ENCODE assay signal across 16 mouse cellular contexts in the genomic region with DNA sequence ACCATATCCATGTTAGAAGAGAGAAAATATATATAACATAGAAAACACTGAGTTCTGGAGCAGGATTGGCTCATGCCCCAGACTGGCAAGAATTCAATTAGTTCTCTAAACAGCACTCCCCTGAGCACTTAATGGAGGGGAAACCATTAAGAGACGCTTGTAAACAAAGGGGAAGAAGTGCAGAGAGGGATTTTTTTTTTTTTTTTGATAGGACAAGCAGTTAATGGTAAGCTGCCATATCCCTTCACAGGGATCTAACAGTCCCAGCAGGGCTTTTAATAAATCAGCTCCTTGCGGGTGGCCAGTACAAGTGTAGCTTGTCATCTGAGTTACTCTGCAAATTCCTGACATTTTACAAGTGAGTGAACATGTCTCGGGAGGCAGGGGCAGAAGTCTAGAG.
A peak's percentile ranks its signal among the peaks of the same experiment; 100 is the strongest.
DNase-seq lines count a peak whose midpoint lies in the region; ATAC-seq and TF ChIP-seq lines count a peak whose summit lies in the region.
"Had no signal": no experiment of that assay in that cellular context is flagged by ENCODE, and none has a peak within 500 bp of the region (broad histone marks: within the 10 kb centered on the region; RNA-seq: fewer than 3 reads in every experiment).

No protein-coding gene starts in this region.

- H3K9ac ChIP-seq in hindbrain, embryonic 16.5 days (ENCODE audit: low read depth, low read length) = no peak overlapping the region
- H3K9ac ChIP-seq in hindbrain, embryonic 12.5 days = no peak overlapping the region
- H3K9ac ChIP-seq in hindbrain, postnatal 0 days (replicated peaks; ENCODE audit: low read length) = no peak overlapping the region
- no peak overlapping the region for H3K9ac ChIP-seq in kidney, embryonic 16.5 days (replicated peaks; ENCODE audit: low read length)
- H3K9ac ChIP-seq in neural tube, embryonic 13.5 days = no peak overlapping the region
- H3K9ac ChIP-seq: liver, embryonic 15.5 days had no signal

- TF ChIP-seq CTCF in hindbrain, postnatal 0 days (IDR thresholded peaks at IDR 0.05; ENCODE audit: low read depth) = no peak

- H3K27me3 ChIP-seq in hindbrain, embryonic 16.5 days (replicated peaks; ENCODE audit: control insufficient read depth, insufficient read depth, low read length) = no peaks in the 10 kb centered on the region
- H3K27me3 ChIP-seq in hindbrain, embryonic 12.5 days = no peaks in the 10 kb centered on the region
- H3K27me3 ChIP-seq in hindbrain, postnatal 0 days (ENCODE audit: insufficient read depth, low read length) = no peaks in the 10 kb centered on the region
- peaks cover 3% of the 10 kb centered on the region; the same call in 1 of the 2 replicates for H3K27me3 ChIP-seq in kidney, embryonic 16.5 days (ENCODE audit: insufficient read depth, low read length)
- H3K27me3 ChIP-seq in neural tube, embryonic 13.5 days = no peaks in the 10 kb centered on the region
- H3K27me3 ChIP-seq: liver, embryonic 15.5 days; megakaryocyte, embryonic 14.5 days had no signal

- no peak overlapping the region for H3K4me2 ChIP-seq in hindbrain, embryonic 16.5 days (ENCODE audit: low read length)
- H3K4me2 ChIP-seq in hindbrain, embryonic 12.5 days (replicated peaks) = no peak overlapping the region
- no peak overlapping the region for H3K4me2 ChIP-seq in hindbrain, postnatal 0 days (ENCODE audit: low read depth, low read length)
- H3K4me2 ChIP-seq in kidney, embryonic 16.5 days (replicated peaks; ENCODE audit: low read depth, low read length) = no peak overlapping the region
- no peak overlapping the region for H3K4me2 ChIP-seq in neural tube, embryonic 13.5 days
- H3K4me2 ChIP-seq: liver, embryonic 15.5 days had no signal

- intact Hi-C loops in heart, postnatal 10 days (cut with DNase I) = no loop called here

- no peaks in the 10 kb centered on the region for H3K9me3 ChIP-seq in hindbrain, embryonic 16.5 days (ENCODE audit: control insufficient read depth, low read length)
- H3K9me3 ChIP-seq in hindbrain, embryonic 12.5 days (replicated peaks) = no peaks in the 10 kb centered on the region
- no peaks in the 10 kb centered on the region for H3K9me3 ChIP-seq in hindbrain, postnatal 0 days (ENCODE audit: low read length)
- H3K9me3 ChIP-seq in kidney, embryonic 16.5 days (ENCODE audit: low read length) = no peaks in the 10 kb centered on the region
- H3K9me3 ChIP-seq in neural tube, embryonic 13.5 days = no peaks in the 10 kb centered on the region
- H3K9me3 ChIP-seq: liver, embryonic 15.5 days; megakaryocyte, embryonic 14.5 days had no signal

- no peak overlapping the region for H3K4me3 ChIP-seq in hindbrain, embryonic 16.5 days (ENCODE audit: low read length)
- H3K4me3 ChIP-seq in hindbrain, embryonic 12.5 days = no peak overlapping the region
- H3K4me3 ChIP-seq in hindbrain, postnatal 0 days (ENCODE audit: low read length) = no peak overlapping the region
- no peak overlapping the region for H3K4me3 ChIP-seq in kidney, embryonic 16.5 days (ENCODE audit: low read length)
- H3K4me3 ChIP-seq in neural tube, embryonic 13.5 days = no peak overlapping the region
- H3K4me3 ChIP-seq: liver, embryonic 15.5 days; megakaryocyte, embryonic 14.5 days; myocyte had no signal

- no peaks in the 10 kb centered on the region for H3K4me1 ChIP-seq in hindbrain, embryonic 16.5 days (ENCODE audit: control insufficient read depth, insufficient read depth, low read depth, low read length)
- no peaks in the 10 kb centered on the region for H3K4me1 ChIP-seq in hindbrain, embryonic 12.5 days
- H3K4me1 ChIP-seq in hindbrain, postnatal 0 days (ENCODE audit: insufficient read depth, low read length) = no peaks in the 10 kb centered on the region
- peaks cover 6% of the 10 kb centered on the region for H3K4me1 ChIP-seq in kidney, embryonic 16.5 days (ENCODE audit: insufficient read depth, low read length)
- peaks cover 10% of the 10 kb centered on the region; the same call in 1 of the 2 replicates for H3K4me1 ChIP-seq in neural tube, embryonic 13.5 days (replicated peaks)
- H3K4me1 ChIP-seq: liver, embryonic 15.5 days; megakaryocyte, embryonic 14.5 days had no signal

- H3K27ac ChIP-seq in hindbrain, embryonic 16.5 days (ENCODE audit: low read depth, low read length) = no peak overlapping the region
- H3K27ac ChIP-seq in hindbrain, embryonic 12.5 days = no peak overlapping the region
- no peak overlapping the region for H3K27ac ChIP-seq in hindbrain, postnatal 0 days
- no peak overlapping the region for H3K27ac ChIP-seq in kidney, embryonic 16.5 days (ENCODE audit: low read length)
- no peak overlapping the region for H3K27ac ChIP-seq in neural tube, embryonic 13.5 days (replicated peaks)
- H3K27ac ChIP-seq: liver, embryonic 15.5 days; stomach, postnatal 0 days had no signal

- ATAC-seq in hindbrain, embryonic 16.5 days = 0 out of 2 replicates have a peak, but pooled peaks have one; percentile 30
- no peak for ATAC-seq in hindbrain, embryonic 12.5 days (ENCODE audit: low FRiP score)
- ATAC-seq in hindbrain, postnatal 0 days = no peak
- peak; percentile 82 for ATAC-seq in kidney, embryonic 16.5 days (ENCODE audit: low FRiP score, low TSS enrichment)
- ATAC-seq in neural tube, embryonic 13.5 days (ENCODE audit: low read depth) = peak; percentile 78; the same call in 1 of the 2 replicates
- ATAC-seq: CD4-positive, CD25-positive, alpha-beta regulatory T cell, adult 4 months had no signal

- peak; percentile 12 for DNase-seq in hindbrain, postnatal 0 days (ENCODE audit: low spot score)
- no peak for DNase-seq in cerebellum, adult 11 months
- DNase-seq in heart, postnatal 10 days = no peak
- DNase-seq in right cerebral cortex, adult 18-20 months = no peak
- DNase-seq: cerebellum, postnatal 10 days; gastrocnemius, postnatal 36 days; heart, postnatal 14 days had no signal

- 29% methylated on average over 3 of the region's 3 CpGs for WGBS in hindbrain, embryonic 16.5 days
- 34% methylated on average over 3 of the region's 3 CpGs for WGBS in hindbrain, embryonic 12.5 days
- WGBS in hindbrain, postnatal 0 days = 23% methylated on average over 3 of the region's 3 CpGs
- WGBS in kidney, embryonic 16.5 days = 13% methylated on average over 3 of the region's 3 CpGs
- WGBS in neural tube, embryonic 13.5 days = 11% methylated on average over 3 of the region's 3 CpGs

- H3K36me3 ChIP-seq in hindbrain, embryonic 16.5 days (ENCODE audit: control insufficient read depth, insufficient read depth, low read length) = no peaks in the 10 kb centered on the region
- no peaks in the 10 kb centered on the region for H3K36me3 ChIP-seq in hindbrain, embryonic 12.5 days
- H3K36me3 ChIP-seq in hindbrain, postnatal 0 days (ENCODE audit: insufficient read depth, low read length) = no peaks in the 10 kb centered on the region
- no peaks in the 10 kb centered on the region for H3K36me3 ChIP-seq in kidney, embryonic 16.5 days (ENCODE audit: insufficient read depth, low read length)
- no peaks in the 10 kb centered on the region for H3K36me3 ChIP-seq in neural tube, embryonic 13.5 days
- H3K36me3 ChIP-seq: liver, embryonic 15.5 days had no signal

Comparison
In these comparisons a context has a peak if more than half of its experiments do, and no peak if none do; other contexts are left out.
1. ATAC-seq: peak in hindbrain, embryonic 16.5 days (single experiment), kidney, embryonic 16.5 days (single experiment) and neural tube, embryonic 13.5 days (single experiment); none in hindbrain, embryonic 12.5 days (single experiment) and hindbrain, postnatal 0 days (single experiment).